Mouse (Mus musculus) midbrain, postnatal 0 days (tissue): ENCODE measurements at regions not wholly inside any gene's neighbourhood (a gene's known extent, or its start where the extent isn't known, plus 50 kb on each side); places are given as distances from the start of the nearest gene placed in this dataset.

ENCODE experiments used
- ATAC-seq: fragments of 200-750 bp; cut with Nextera tagmentation; 2 replicates; pipeline ENCODE4 v1.8.0; 2017; ENCODE audit warnings: moderate number of reproducible peaks, mild to moderate bottlenecking, moderate TSS enrichment, moderate library complexity; ENCODE audit not compliant: low FRiP score
- DNase-seq: peaks from one replicate; pipeline ENCODE4 v3.0.0-alpha.2; 2015; ENCODE audit warnings: low spot score
- H3K27ac ChIP-seq: fragments of 300-500 bp; sonication (generic); 2 replicates; pipeline ENCODE4 v1.5.1; 2014; ENCODE audit warnings: low read depth, mild to moderate bottlenecking, low read length, mixed read lengths
- H3K27me3 ChIP-seq: fragments of 300-500 bp; sonication (generic); 2 replicates; pipeline ENCODE4 v1.6.1; 2014; ENCODE audit warnings: low read length, control low read depth, mixed read lengths; ENCODE audit not compliant: insufficient read depth
- H3K36me3 ChIP-seq: fragments of 300-500 bp; sonication (generic); 2 replicates; pipeline ENCODE4 v1.6.1; 2014; ENCODE audit warnings: low read length, control low read depth, mixed read lengths; ENCODE audit not compliant: insufficient read depth
- H3K4me1 ChIP-seq: fragments of 300-500 bp; sonication (generic); 2 replicates; pipeline ENCODE4 v1.6.1; 2014; ENCODE audit warnings: mild to moderate bottlenecking, control low read depth, antibody characterized with exemption, low read length, mixed read lengths; ENCODE audit not compliant: insufficient read depth
- H3K4me2 ChIP-seq: fragments of 300-500 bp; sonication (generic); 2 replicates; pipeline ENCODE4 v1.6.1; 2014; ENCODE audit warnings: low read depth, mild to moderate bottlenecking, low read length, mixed read lengths; ENCODE audit not compliant: poor library complexity, severe bottlenecking
- H3K4me3 ChIP-seq: fragments of 300-500 bp; sonication (generic); 2 replicates; pipeline ENCODE4 v1.5.1; 2014; ENCODE audit warnings: low read depth, mild to moderate bottlenecking, low read length, moderate library complexity
- H3K9ac ChIP-seq: fragments of 300-500 bp; sonication (generic); replicated peaks from 2 replicates; pipeline ENCODE4 v1.6.1; 2014; ENCODE audit warnings: mild to moderate bottlenecking, low read length, moderate library complexity, mixed read lengths; ENCODE audit not compliant: poor library complexity, severe bottlenecking
- H3K9me3 ChIP-seq: fragments of 300-500 bp; sonication (generic); 2 replicates; pipeline ENCODE4 v1.6.1; 2016; ENCODE audit warnings: low read length, control low read depth
- CTCF ChIP-seq: IDR thresholded peaks from 2 replicates; pipeline ENCODE4 v1.5.1; 2016; ENCODE audit warnings: antibody characterized with exemption, mild to moderate bottlenecking
- WGBS: fragments of 180-500 bp; shearing (Covaris S2); extraction: QIAGEN DNeasy Blood & Tissue Kit; methylation state at CpG from one replicate; pipeline ENCODE4 v1.1.7; 2014; 5-methylcytosine and 5-hydroxymethylcytosine counted together

DNA sequence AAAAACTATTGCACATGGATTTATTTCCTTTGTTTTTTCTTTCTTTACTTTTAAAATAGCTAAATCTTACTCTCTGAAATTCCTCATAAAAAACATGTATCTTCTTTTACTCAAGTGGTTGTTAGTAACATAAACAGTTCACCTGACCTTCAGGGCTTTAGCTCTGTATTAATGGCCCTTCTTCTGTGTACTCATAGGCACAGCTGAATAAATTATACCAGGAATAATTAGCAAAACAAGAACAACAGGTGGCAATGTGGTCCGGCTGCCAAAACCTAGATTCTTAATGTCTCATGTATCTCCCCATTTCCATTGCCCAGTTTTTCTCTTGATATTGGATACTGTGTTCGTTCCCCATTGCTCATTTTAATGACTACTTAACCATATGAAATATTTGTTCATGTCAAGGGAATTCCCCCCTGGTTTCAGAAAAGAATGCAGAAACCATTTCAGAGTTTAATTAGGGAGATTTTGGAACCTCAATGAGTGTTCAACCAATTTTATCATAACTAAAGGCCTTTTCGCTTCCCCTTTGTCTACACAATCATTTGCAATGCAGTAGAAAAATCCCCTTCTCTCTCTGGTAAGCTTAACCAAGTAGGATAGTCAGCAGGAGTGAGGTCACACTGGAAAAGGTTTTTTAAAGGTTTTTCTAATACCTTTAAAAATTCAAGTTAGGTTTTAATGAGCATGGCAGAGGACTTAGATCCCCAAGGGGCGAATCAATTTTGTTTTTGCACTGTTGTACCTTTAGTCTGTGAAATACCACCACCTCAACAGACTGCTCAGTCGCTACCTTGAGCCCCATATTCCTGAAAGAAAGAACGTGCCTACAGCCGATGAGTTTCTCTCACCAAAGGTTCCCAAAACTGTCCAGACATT, 369.3 kb upstream of the Nudt12 start:
- DNase-seq = no peak
- H3K4me1 ChIP-seq = no peaks in the 10 kb centered on the region
- TF ChIP-seq CTCF = no peak

DNA sequence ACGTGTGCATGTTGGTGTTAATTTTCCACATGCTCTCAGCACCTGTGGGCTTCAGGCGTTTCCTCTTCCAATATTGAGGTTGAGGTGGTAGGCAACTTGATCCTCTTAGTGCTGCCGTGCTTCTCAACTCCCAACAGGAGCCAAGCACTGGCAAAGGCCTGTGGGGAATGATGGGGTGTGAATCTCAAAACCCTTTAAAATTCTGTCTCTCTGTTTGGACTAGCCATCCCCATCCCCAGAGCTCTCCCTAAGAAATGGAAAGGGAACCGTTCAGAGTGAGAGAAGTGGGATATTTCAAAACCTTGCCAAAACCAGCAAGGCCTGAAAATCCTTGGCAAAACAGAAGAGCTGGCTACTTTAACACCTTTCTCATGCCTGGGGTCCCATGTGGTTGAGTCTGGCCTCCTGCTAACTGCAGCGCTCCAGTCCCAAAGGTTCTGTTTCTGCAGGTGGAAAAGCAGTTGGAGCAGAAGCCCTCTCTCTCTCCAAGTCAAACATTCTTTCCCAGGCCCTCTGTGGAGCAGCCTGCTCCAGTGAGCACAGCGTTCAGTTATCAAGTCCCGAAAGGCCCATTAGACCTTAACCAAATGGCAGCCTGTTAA, 360.4 kb upstream of the Nudt12 start:
- ATAC-seq (no peak), DNase-seq (peak; percentile 18)
- H3K36me3 ChIP-seq = no peaks in the 10 kb centered on the region
- no peak overlapping the region for H3K4me3 ChIP-seq
- TF ChIP-seq CTCF = no peak
- no peaks in the 10 kb centered on the region for H3K27me3 ChIP-seq
- 61% methylated on average over 7 of the region's 7 CpGs for WGBS
- H3K27ac ChIP-seq = no peak overlapping the region
- H3K4me1 ChIP-seq = no peaks in the 10 kb centered on the region
- H3K4me2 ChIP-seq = no peak overlapping the region
- H3K9ac ChIP-seq = no peak overlapping the region
- H3K9me3 ChIP-seq = no peaks in the 10 kb centered on the region

More for the DNA sequence above, 369.3 kb upstream of the Nudt12 start:
- WGBS = 70% methylated on average over 7 of the region's 7 CpGs
- ATAC-seq = no peak
- Histone ChIP-seq H3K4me2 (no peak overlapping the region), H3K9ac (no peak overlapping the region), H3K27ac (no peak overlapping the region), H3K27me3 (no peaks in the 10 kb centered on the region), H3K4me3 (no peak overlapping the region), H3K9me3 (no peaks in the 10 kb centered on the region), H3K36me3 (no peaks in the 10 kb centered on the region)

DNA sequence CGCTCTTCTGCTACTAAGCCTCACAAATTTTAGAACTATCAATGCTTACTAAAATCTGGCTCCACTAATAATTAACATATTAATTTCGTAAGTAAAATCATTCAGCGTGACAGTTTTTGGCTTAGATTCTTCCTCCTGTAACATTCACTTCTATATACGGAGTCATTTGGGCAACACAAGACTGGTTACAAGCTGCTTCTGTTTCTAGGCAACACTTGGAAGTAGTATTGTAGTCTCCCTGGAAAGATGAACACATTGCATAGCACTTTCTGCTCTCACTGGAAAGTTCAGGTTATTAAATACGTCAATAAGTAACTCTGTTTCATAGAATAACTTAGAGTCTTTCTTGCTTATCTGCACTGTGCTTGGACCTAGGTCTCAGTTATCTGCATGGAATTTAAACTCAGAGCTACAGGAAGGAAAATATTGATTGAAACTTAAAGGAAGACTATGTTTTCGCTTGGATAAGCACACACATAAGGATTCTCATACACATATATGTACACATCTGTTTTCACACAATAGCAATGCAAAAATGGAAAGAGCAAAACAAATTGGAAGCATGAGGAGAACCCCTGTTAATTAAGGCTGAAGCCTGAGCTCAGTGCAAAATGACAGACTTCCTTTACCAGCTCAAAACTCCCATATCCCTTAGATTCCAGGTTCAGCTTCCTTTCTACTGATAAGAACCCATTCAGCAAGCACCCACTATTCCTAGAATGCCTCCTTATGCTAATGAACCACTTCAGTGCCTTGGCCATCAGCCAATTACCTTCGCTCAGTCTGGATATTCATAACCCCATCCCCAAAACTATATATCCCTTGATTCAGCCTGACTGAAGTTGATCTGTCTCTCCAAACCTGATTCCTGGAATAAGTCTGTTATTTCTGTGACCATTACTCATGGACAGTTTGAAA, 356.7 kb upstream of the Nudt12 start:
- Histone ChIP-seq H3K4me3 (no peak overlapping the region), H3K9ac (no peak overlapping the region), H3K4me1 (no peaks in the 10 kb centered on the region), H3K27ac (no peak overlapping the region), H3K9me3 (no peaks in the 10 kb centered on the region), H3K36me3 (no peaks in the 10 kb centered on the region), H3K27me3 (no peaks in the 10 kb centered on the region), H3K4me2 (no peak overlapping the region)
- ATAC-seq = no peak; the same call in 1 of the 2 replicates
- DNase-seq = peak; percentile 23
- 73% methylated on average over 7 of the region's 7 CpGs for WGBS
- TF ChIP-seq CTCF = no peak

DNA sequence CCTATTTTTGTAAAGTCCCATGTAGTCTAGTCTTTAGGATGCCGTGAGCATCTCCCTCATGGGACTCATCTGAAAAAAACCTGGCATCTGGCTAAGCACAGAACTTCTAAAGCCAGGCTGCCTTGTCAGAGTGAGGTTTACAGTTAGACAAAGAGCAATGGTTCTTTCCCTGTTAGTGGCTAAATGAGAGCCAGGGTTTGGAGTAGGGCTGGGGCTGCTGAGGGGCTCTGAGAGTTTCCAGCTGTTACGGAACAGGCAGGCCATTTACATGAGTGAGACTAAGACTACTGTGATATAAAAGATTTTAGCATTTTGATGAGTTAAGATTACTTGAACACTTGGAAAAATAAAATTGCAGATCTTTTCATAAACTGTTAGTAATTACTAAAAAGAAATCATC, 352.2 kb upstream of the Nudt12 start:
- no peaks in the 10 kb centered on the region for H3K36me3 ChIP-seq
- WGBS = 50% methylated on average over 2 of the region's 2 CpGs
- H3K4me1 ChIP-seq = no peaks in the 10 kb centered on the region
- TF ChIP-seq CTCF = no peak
- H3K9ac ChIP-seq = no peak overlapping the region
- no peak overlapping the region for H3K4me3 ChIP-seq
- ATAC-seq (no peak), DNase-seq (no peak)
- no peak overlapping the region for H3K27ac ChIP-seq
- H3K9me3 ChIP-seq = no peaks in the 10 kb centered on the region
- H3K27me3 ChIP-seq = no peaks in the 10 kb centered on the region
- no peak overlapping the region for H3K4me2 ChIP-seq

GRCm38 (mm10) chr17:59362110-59362509, 348.9 kb upstream of the Nudt12 start:
- Histone ChIP-seq H3K9ac (no peak overlapping the region), H3K4me1 (no peaks in the 10 kb centered on the region), H3K27ac (no peak overlapping the region), H3K9me3 (no peaks in the 10 kb centered on the region), H3K4me2 (no peak overlapping the region), H3K4me3 (no peak overlapping the region), H3K36me3 (no peaks in the 10 kb centered on the region), H3K27me3 (no peaks in the 10 kb centered on the region)
- no peak for DNase-seq
- 16% methylated on average over 7 of the region's 7 CpGs for WGBS
- TF ChIP-seq CTCF = no peak
- no peak for ATAC-seq
